Mouse (Mus musculus): ENCODE results near the gene Ogfrl1. TPM values are rescaled to one million over a fixed set of nuclear protein-coding genes. Genes with fewer than 3 reads are reported as not detected.

Ogfrl1 gene
- total and polyA plus RNA-seq, 3 experiments = 6.6 to 9.0 TPM; not detected in 1

DNA sequence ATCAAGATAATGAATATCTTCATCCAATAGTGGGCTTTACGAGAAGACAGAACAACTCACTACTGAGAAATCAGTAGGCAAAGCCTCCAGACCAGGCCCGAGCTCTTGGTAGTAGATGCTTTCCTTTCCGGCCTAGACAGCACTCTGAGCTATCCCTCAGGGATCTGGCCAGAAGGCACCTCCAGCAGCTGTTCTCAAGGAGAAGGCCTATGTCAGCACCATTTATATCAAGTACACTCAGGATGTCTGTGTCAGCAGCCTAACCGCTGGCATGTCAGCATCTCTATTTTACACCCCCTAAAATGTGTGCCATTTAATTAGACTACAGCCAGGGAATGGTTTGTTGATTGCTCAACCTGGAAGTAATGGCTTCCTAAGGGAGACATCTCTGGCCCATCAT, 65.4 kb downstream of the Ogfrl1 start:
- H3K9ac ChIP-seq (ENCODE audit: control insufficient read depth, low read depth, low read length, poor library complexity, severe bottlenecking) = no peak overlapping the region
- no peak overlapping the region for H3K4me3 ChIP-seq (ENCODE audit: control insufficient read depth in 1 of 2, insufficient read depth in 1 of 2, low read depth in 2 of 2, low read length in 2 of 2)
- peaks cover 0 to 10% of the 10 kb centered on the region in 2 experiments; a peak in 2 of 4 replicates for H3K36me3 ChIP-seq (ENCODE audit: control insufficient read depth in 1 of 2, insufficient read depth in 2 of 2, low read length in 2 of 2)
- no peaks in the 10 kb centered on the region for H3K27me3 ChIP-seq (ENCODE audit: control insufficient read depth in 1 of 2, insufficient read depth in 2 of 2, low read length in 2 of 2)
- H3K4me1 ChIP-seq (ENCODE audit: control insufficient read depth in 1 of 2, insufficient read depth in 2 of 2, low read length in 2 of 2) = peaks cover 14 to 21% of the 10 kb centered on the region in 2 experiments
- H3K27ac ChIP-seq (ENCODE audit: control insufficient read depth, low read depth, low read length) = no peak overlapping the region
- TF ChIP-seq ZKSCAN1 (IDR thresholded peaks at IDR 0.05; ENCODE audit: low read depth, low read length) (no peak), GABPA (IDR thresholded peaks at IDR 0.05; ENCODE audit: low read depth, low read length) (no peak), POLR2A (IDR thresholded peaks at IDR 0.05; ENCODE audit: control insufficient read depth in 1 of 2, insufficient read depth in 1 of 2, low read depth in 1 of 2, low read length in 2 of 2, poor library complexity in 1 of 2) (no peak), RCOR1 (IDR thresholded peaks at IDR 0.05; ENCODE audit: low read depth, low read length) (no peak), SIN3A (IDR thresholded peaks at IDR 0.05; ENCODE audit: low read length) (no peak), HCFC1 (IDR thresholded peaks at IDR 0.05; ENCODE audit: low read depth, low read length) (no peak), NELFE (IDR thresholded peaks at IDR 0.05; ENCODE audit: low read depth, low read length) (no peak), TCF12 (IDR thresholded peaks at IDR 0.05; ENCODE audit: low read depth, low read length) (no peak), POLR2AphosphoS5 (IDR thresholded peaks at IDR 0.05; ENCODE audit: borderline replicate concordance, low read depth, low read length) (no peak), ELF1 (IDR thresholded peaks at IDR 0.05; ENCODE audit: low read depth, low read length) (no peak), POLR2AphosphoS2 (IDR thresholded peaks at IDR 0.05; ENCODE audit: low read length) (no peak), USF1 (IDR thresholded peaks at IDR 0.05; ENCODE audit: low read depth, low read length) (no peak)
- no peaks in the 10 kb centered on the region for H3K79me2 ChIP-seq (ENCODE audit: control insufficient read depth, insufficient read depth, low read length, poor library complexity)
- no peaks in the 10 kb centered on the region for H3K9me3 ChIP-seq (replicated peaks; ENCODE audit: insufficient read depth, low read length)
- no peak for DNase-seq (ENCODE audit: low read depth, low spot score)

DNA sequence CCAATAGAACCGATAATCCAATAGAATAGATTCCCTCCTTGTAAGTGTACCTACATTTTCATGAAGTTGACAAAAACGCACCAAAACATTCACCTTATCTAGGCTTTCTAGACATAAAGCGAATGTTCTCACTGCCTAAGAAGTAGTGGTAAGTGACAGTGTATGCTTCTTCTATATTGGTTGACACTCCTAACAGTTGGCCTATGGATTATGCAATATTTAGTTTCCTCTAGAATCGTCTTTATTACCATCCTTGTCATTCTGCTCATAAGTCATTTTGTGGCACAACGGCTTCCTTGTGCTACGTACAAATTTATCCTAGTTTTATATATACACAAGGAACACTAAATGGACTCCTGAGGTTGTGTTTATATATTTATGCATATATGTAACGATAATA, 72.4 kb downstream of the Ogfrl1 start:
- Histone ChIP-seq H3K79me2 (ENCODE audit: control insufficient read depth, insufficient read depth, low read length, poor library complexity) (no peaks in the 10 kb centered on the region), H3K4me1 (ENCODE audit: control insufficient read depth in 1 of 2, insufficient read depth in 2 of 2, low read length in 2 of 2) (no peaks in the 10 kb centered on the region), H3K27ac (ENCODE audit: control insufficient read depth, low read depth, low read length) (no peak overlapping the region), H3K4me3 (ENCODE audit: control insufficient read depth in 1 of 2, insufficient read depth in 1 of 2, low read depth in 2 of 2, low read length in 2 of 2) (no peak overlapping the region), H3K27me3 (ENCODE audit: control insufficient read depth in 1 of 2, insufficient read depth in 2 of 2, low read length in 2 of 2) (no peaks in the 10 kb centered on the region), H3K36me3 (ENCODE audit: control insufficient read depth in 1 of 2, insufficient read depth in 2 of 2, low read length in 2 of 2) (no peaks in the 10 kb centered on the region), H3K9ac (ENCODE audit: control insufficient read depth, low read depth, low read length, poor library complexity, severe bottlenecking) (no peak overlapping the region), H3K9me3 (replicated peaks; ENCODE audit: insufficient read depth, low read length) (no peaks in the 10 kb centered on the region)
- DNase-seq (ENCODE audit: low read depth, low spot score) = no peak
- TF ChIP-seq GABPA (IDR thresholded peaks at IDR 0.05; ENCODE audit: low read depth, low read length) = no peak
- TF ChIP-seq CHD2 (IDR thresholded peaks at IDR 0.05; ENCODE audit: low read length) = no peak
- TF ChIP-seq KAT2A (conservative IDR thresholded peaks at IDR 0.05; ENCODE audit: low read depth, low read length) = no peak
- no peak for TF ChIP-seq ZMIZ1 (IDR thresholded peaks at IDR 0.05; ENCODE audit: low read depth, low read length)
- no peak for TF ChIP-seq TAL1 (IDR thresholded peaks at IDR 0.05; ENCODE audit: low read length)
- no peak for TF ChIP-seq POLR2AphosphoS5 (IDR thresholded peaks at IDR 0.05; ENCODE audit: borderline replicate concordance, low read depth, low read length)
- TF ChIP-seq CTCF (IDR thresholded peaks at IDR 0.05 in 2 of 3, conservative IDR thresholded peaks at IDR 0.05 in 1 of 3; ENCODE audit: control insufficient read depth in 1 of 3, insufficient read depth in 1 of 3, low read depth in 2 of 3, low read length in 3 of 3, poor library complexity in 1 of 3, severe bottlenecking in 1 of 3) = no peak
- TF ChIP-seq NELFE (IDR thresholded peaks at IDR 0.05; ENCODE audit: low read depth, low read length) = no peak
- no peak for TF ChIP-seq MEF2A (IDR thresholded peaks at IDR 0.05; ENCODE audit: extremely low read depth, insufficient replicate concordance, low read depth, low read length, poor library complexity, severe bottlenecking)
- TF ChIP-seq UBTF (IDR thresholded peaks at IDR 0.05; ENCODE audit: borderline replicate concordance, insufficient read depth, low read depth, low read length) = no peak
- no peak for TF ChIP-seq POLR2A (IDR thresholded peaks at IDR 0.05; ENCODE audit: control insufficient read depth in 1 of 2, insufficient read depth in 1 of 2, low read depth in 1 of 2, low read length in 2 of 2, poor library complexity in 1 of 2)
- no peak for TF ChIP-seq MYC (IDR thresholded peaks at IDR 0.05; ENCODE audit: low read depth, low read length)
- no peak for TF ChIP-seq JUND (IDR thresholded peaks at IDR 0.05; ENCODE audit: low read depth, low read length)
- no peak for TF ChIP-seq GATA1 (IDR thresholded peaks at IDR 0.05; ENCODE audit: low read depth, low read length)

Data from MEL (cell line).